Mouse (Mus musculus) ES-E14 (cell line): ENCODE measurements around the gene Scmh1. TPM values are rescaled to one million over a fixed set of nuclear protein-coding genes. Genes with fewer than 3 reads are reported as not detected.

Experiments used
- DNase-seq: peaks from one replicate; pipeline ENCODE4 v3.0.0-alpha.2; 2013; ENCODE audit warnings: low read depth, low spot score
- H3K27ac ChIP-seq: 2 replicates; pipeline ENCODE4 v1.5.1; 2012; ENCODE audit warnings: low read depth, mild to moderate bottlenecking, low read length, moderate library complexity, mixed read lengths; ENCODE audit not compliant: poor library complexity, insufficient read depth, severe bottlenecking
- H3K36me3 ChIP-seq: 2 replicates; pipeline ENCODE4 v1.6.1; 2012; ENCODE audit warnings: mild to moderate bottlenecking, low read length, moderate library complexity, mixed read lengths; ENCODE audit not compliant: control insufficient read depth, poor library complexity, insufficient read depth, severe bottlenecking
- H3K4me1 ChIP-seq, 2 experiments: fragments of 150-350 bp in 1 of 2; sonication (generic) in 1 of 2; 2 replicates each; pipeline ENCODE4 v1.6.1; 2012; ENCODE audit warnings: low read length in 2 of 2, mild to moderate bottlenecking in 1 of 2, mixed read lengths in 1 of 2; ENCODE audit not compliant: control insufficient read depth in 2 of 2, insufficient read depth in 2 of 2, poor library complexity in 1 of 2
- H3K4me3 ChIP-seq, 2 experiments: fragments of 150-350 bp in 1 of 2; sonication (generic) in 1 of 2; 2 replicates each; pipeline ENCODE4 v1.5.1; 2012; ENCODE audit warnings: low read length in 2 of 2, low read depth in 1 of 2, mild to moderate bottlenecking in 1 of 2, mixed read lengths in 1 of 2; ENCODE audit not compliant: insufficient read depth in 1 of 2, poor library complexity in 1 of 2, severe bottlenecking in 1 of 2
- H3K9ac ChIP-seq: 2 replicates; pipeline ENCODE4 v1.6.1; 2012; ENCODE audit warnings: low read depth, mild to moderate bottlenecking, low read length, mixed read lengths; ENCODE audit not compliant: poor library complexity, insufficient read depth, severe bottlenecking
- H3K9me3 ChIP-seq: fragments of 150-350 bp; sonication (generic); 2 replicates; pipeline ENCODE4 v1.6.1; 2012; ENCODE audit warnings: low read depth, mild to moderate bottlenecking, low read length; ENCODE audit not compliant: control insufficient read depth, insufficient read depth
- CHD2 ChIP-seq: IDR thresholded peaks from 2 replicates; pipeline ENCODE4 v1.6.1; 2014; ENCODE audit warnings: mild to moderate bottlenecking, low read depth, low read length, inconsistent platforms
- HCFC1 ChIP-seq: IDR thresholded peaks from 2 replicates; pipeline ENCODE4 v1.6.1; 2012; ENCODE audit warnings: low read length, inconsistent platforms, borderline replicate concordance; ENCODE audit not compliant: insufficient read depth
- MAFK ChIP-seq: IDR thresholded peaks from 2 replicates; pipeline ENCODE4 v1.6.1; 2014; ENCODE audit warnings: mild to moderate bottlenecking, low read depth, low read length, inconsistent platforms; ENCODE audit not compliant: insufficient read depth
- ZC3H11A ChIP-seq: IDR thresholded peaks from 2 replicates; pipeline ENCODE4 v1.6.1; 2012; ENCODE audit warnings: low read depth, mild to moderate bottlenecking, inconsistent platforms, low read length, borderline replicate concordance
- ZNF384 ChIP-seq: IDR thresholded peaks from 2 replicates; pipeline ENCODE4 v1.6.1; 2012; ENCODE audit warnings: low read depth, low read length, inconsistent platforms
- in situ Hi-C, 2 experiments: fragments of 600-800 bp; cut with MboI; formaldehyde crosslinking; loops; one replicate each; pipeline ENCODE4 v1.15.1; 2025; ENCODE audit warnings: low sequenced_read_pairs in 2 of 2, inconsistent platforms in 1 of 2; ENCODE audit not compliant: unreplicated experiment in 2 of 2
- total RNA-seq: library from RNA; depleted of rRNA; stranded (reverse); fragments of 300-350 nt; gene quantifications from 2 replicates; pipeline ENCODE4 v1.2.3, GENCODE M21; 2012

The Scmh1 gene
- total RNA-seq, 1 experiment: 8.6 TPM

- DNase-seq: no peak
- H3K4me1 ChIP-seq: peaks cover 4% of the 10 kb centered on the region in 2 experiments; a peak in 3 of 4 replicates
- TF ChIP-seq ZNF384 (no peak), CHD2 (no peak), MAFK (no peak), ZC3H11A (no peak), HCFC1 (no peak)
- H3K9me3 ChIP-seq: no peaks in the 10 kb centered on the region
- H3K9ac ChIP-seq: no peak overlapping the region
- H3K36me3 ChIP-seq: no peaks in the 10 kb centered on the region
- in situ Hi-C loops: no loop called here
- H3K27ac ChIP-seq: no peak overlapping the region
- no peak overlapping the region for H3K4me3 ChIP-seq
Measured at GRCm38 (mm10) chr4:120387968-120388367, 17.1 kb upstream of the Scmh1 start.

GRCm38 (mm10) chr4:120388998-120389542 is 16.0 kb upstream of the Scmh1 start:
- no peak for TF ChIP-seq CHD2
- no peak for TF ChIP-seq ZC3H11A

GRCm38 (mm10) chr4:120389546-120389945 is 15.5 kb upstream of the Scmh1 start:
- Histone ChIP-seq H3K27ac (no peak overlapping the region), H3K9me3 (no peaks in the 10 kb centered on the region), H3K36me3 (no peaks in the 10 kb centered on the region), H3K9ac (no peak overlapping the region), H3K4me3 (no peak overlapping the region), H3K4me1 (peaks cover 4% of the 10 kb centered on the region in 2 experiments; a peak in 3 of 4 replicates)
- TF ChIP-seq HCFC1 (no peak), MAFK (no peak), ZC3H11A (no peak), ZNF384 (no peak), CHD2 (no peak)
- in situ Hi-C loops: no loop called here
- DNase-seq: no peak

More at GRCm38 (mm10) chr4:120388998-120389542, 16.0 kb upstream of the Scmh1 start:
- Histone ChIP-seq H3K36me3 (no peaks in the 10 kb centered on the region), H3K4me3 (no peak overlapping the region), H3K27ac (no peak overlapping the region), H3K9ac (no peak overlapping the region), H3K9me3 (no peaks in the 10 kb centered on the region), H3K4me1 (peaks cover 4% of the 10 kb centered on the region in 2 experiments; a peak in 3 of 4 replicates)
- DNase-seq: no peak
- in situ Hi-C loops: no loop called here

GRCm38 (mm10) chr4:120391591-120391990 is 13.5 kb upstream of the Scmh1 start:
- Histone ChIP-seq H3K9ac (no peak overlapping the region), H3K4me3 (no peak overlapping the region), H3K27ac (no peak overlapping the region), H3K9me3 (no peaks in the 10 kb centered on the region), H3K36me3 (no peaks in the 10 kb centered on the region), H3K4me1 (peaks cover 4% of the 10 kb centered on the region in 2 experiments; a peak in 3 of 4 replicates)
- TF ChIP-seq ZC3H11A: no peak
- TF ChIP-seq ZNF384: no peak
- no peak for TF ChIP-seq CHD2
- TF ChIP-seq HCFC1: no peak
- no peak for TF ChIP-seq MAFK
- in situ Hi-C loops: no loop called here
- no peak for DNase-seq

GRCm38 (mm10) chr4:120392341-120392740 is 12.7 kb upstream of the Scmh1 start:
- Histone ChIP-seq H3K36me3 (no peaks in the 10 kb centered on the region), H3K9ac (no peak overlapping the region), H3K4me3 (no peak overlapping the region), H3K4me1 (peaks cover 4% of the 10 kb centered on the region in 2 experiments; a peak in 3 of 4 replicates), H3K27ac (no peak overlapping the region), H3K9me3 (no peaks in the 10 kb centered on the region)
- in situ Hi-C loops: no loop called here
- DNase-seq: no peak
- TF ChIP-seq HCFC1: no peak
- no peak for TF ChIP-seq MAFK
- TF ChIP-seq ZNF384: no peak
- TF ChIP-seq ZC3H11A: no peak
- TF ChIP-seq CHD2: no peak
